Mouse (Mus musculus) hindbrain, embryonic 13.5 days (tissue): ENCODE results near the gene Gm6121. TPM values are rescaled to one million over a fixed set of nuclear protein-coding genes. Genes with fewer than 3 reads are reported as not detected.
"Not testable (repeated sequence)": the region's sequence is repeated elsewhere in the genome, so short reads cannot be mapped to it uniquely, and the experiment has no call there.

ENCODE experiments used
- ATAC-seq: fragments of 200-750 bp; cut with Nextera tagmentation; 2 replicates; pipeline ENCODE4 v1.8.0; 2017; ENCODE audit warnings: moderate TSS enrichment; ENCODE audit not compliant: low FRiP score
- H3K27ac ChIP-seq: fragments of 300-500 bp; sonication (generic); 2 replicates; pipeline ENCODE4 v1.5.1; 2015; ENCODE audit warnings: inconsistent platforms, mild to moderate bottlenecking, moderate library complexity
- H3K27me3 ChIP-seq: fragments of 300-500 bp; sonication (generic); 2 replicates; pipeline ENCODE4 v1.6.1; 2015; ENCODE audit warnings: mild to moderate bottlenecking, inconsistent platforms
- H3K36me3 ChIP-seq: fragments of 300-500 bp; sonication (generic); 2 replicates; pipeline ENCODE4 v1.6.1; 2015; ENCODE audit warnings: mild to moderate bottlenecking, inconsistent platforms
- H3K4me1 ChIP-seq: fragments of 300-500 bp; sonication (generic); replicated peaks from 2 replicates; pipeline ENCODE4 v1.6.1; 2015; ENCODE audit warnings: inconsistent platforms
- H3K4me2 ChIP-seq: fragments of 300-500 bp; sonication (generic); 2 replicates; pipeline ENCODE4 v1.6.1; 2015; ENCODE audit warnings: inconsistent platforms, mild to moderate bottlenecking, moderate library complexity
- H3K4me3 ChIP-seq: fragments of 300-500 bp; sonication (generic); 2 replicates; pipeline ENCODE4 v1.5.1; 2015; ENCODE audit warnings: mild to moderate bottlenecking, inconsistent platforms
- H3K9ac ChIP-seq: fragments of 300-500 bp; sonication (generic); 2 replicates; pipeline ENCODE4 v1.6.1; 2015; ENCODE audit warnings: mild to moderate bottlenecking, inconsistent platforms
- H3K9me3 ChIP-seq: fragments of 300-500 bp; sonication (generic); 2 replicates; pipeline ENCODE4 v1.6.1; 2016; ENCODE audit warnings: inconsistent platforms
- WGBS: fragments of 180-500 bp; shearing (Covaris S2); methylation state at CpG from one replicate; pipeline ENCODE4 v1.1.7; 2015; 5-methylcytosine and 5-hydroxymethylcytosine counted together
- polyA plus RNA-seq: library from polyadenylated mRNA; unstranded; fragments of >200 nt; fragmentation: Nextera tagmentation; extraction: Ambion mirVana; gene quantifications from 2 replicates; pipeline ENCODE4 v1.2.1, GENCODE M21; 2015

Gene Gm6121
- polyA plus RNA-seq: not detected in 2 replicates

- H3K27ac ChIP-seq, H3K4me2 ChIP-seq, H3K9me3 ChIP-seq, H3K36me3 ChIP-seq, H3K27me3 ChIP-seq, ATAC-seq, H3K9ac ChIP-seq, H3K4me1 ChIP-seq, H3K4me3 ChIP-seq: not testable (repeated sequence)
- no CpG with 5 or more reads among the region's 5 CpGs for WGBS
Observed at GRCm38 (mm10) chrX:26935597-26935996, at the start of gene Gm6121. Gene Gm6121 (minus strand): TSS chrX:26935697.

Other genes with a start within 250 kb of the Gm6121 start
- not detected in 2 replicates for gene Gm14525, start 233.1 kb downstream of the Gm6121 start, polyA plus RNA-seq